In genomic region chr6:120579110-120579830, GRCm38 (mm10) we compare ENCODE assay signal across 8 mouse cellular contexts. TPM values are rescaled to one million over a fixed set of nuclear protein-coding genes. Genes with fewer than 3 reads are reported as not detected.
DNase-seq lines count a peak whose midpoint lies in the region; ATAC-seq and TF ChIP-seq lines count a peak whose summit lies in the region.

No protein-coding gene starts in this region.

- peaks cover 5 to 7% of the 10 kb centered on the region in 2 experiments; a peak in 3 of 4 replicates for H3K4me1 ChIP-seq in ES-E14 (ENCODE audit: control insufficient read depth in 2 of 2, insufficient read depth in 2 of 2, low read length in 2 of 2, poor library complexity in 1 of 2)
- H3K4me1 ChIP-seq in forebrain, postnatal 0 days (ENCODE audit: insufficient read depth) = peaks cover 13% of the 10 kb centered on the region
- peaks cover 14% of the 10 kb centered on the region; the same call in 1 of the 2 replicates for H3K4me1 ChIP-seq in kidney, embryonic 14.5 days (ENCODE audit: control insufficient read depth, insufficient read depth, low read length)

- no peaks in the 10 kb centered on the region for H3K9me3 ChIP-seq in ES-E14 (ENCODE audit: control insufficient read depth, insufficient read depth, low read depth, low read length)
- H3K9me3 ChIP-seq in forebrain, postnatal 0 days (ENCODE audit: low read length) = no peaks in the 10 kb centered on the region
- H3K9me3 ChIP-seq in kidney, embryonic 14.5 days (ENCODE audit: control insufficient read depth, low read length) = no peaks in the 10 kb centered on the region

- no peak for DNase-seq in ES-E14 (ENCODE audit: low read depth, low spot score)
- peak; percentile 36 for DNase-seq in cerebellum, adult 11-12 months
- DNase-seq in forebrain, postnatal 0 days = peak; percentile 53
- DNase-seq in splenic B cell, adult 2 months (ENCODE audit: low read depth, low spot score) = peak; percentile 80
- no peak for DNase-seq in yolk sac, embryonic 10.5 days (ENCODE audit: low spot score)

- H3K36me3 ChIP-seq in ES-E14 (ENCODE audit: control insufficient read depth, insufficient read depth, low read length, poor library complexity, severe bottlenecking) = no peaks in the 10 kb centered on the region
- no peaks in the 10 kb centered on the region for H3K36me3 ChIP-seq in forebrain, postnatal 0 days (ENCODE audit: insufficient read depth)
- no peaks in the 10 kb centered on the region for H3K36me3 ChIP-seq in kidney, embryonic 14.5 days (ENCODE audit: control insufficient read depth, insufficient read depth, low read length)
- H3K36me3 ChIP-seq in splenic B cell, adult 2 months (ENCODE audit: control insufficient read depth, insufficient read depth, low read length, poor library complexity, severe bottlenecking) = no peaks in the 10 kb centered on the region

- H3K4me3 ChIP-seq in ES-E14 (ENCODE audit: insufficient read depth in 1 of 2, low read depth in 1 of 2, low read length in 2 of 2, poor library complexity in 1 of 2, severe bottlenecking in 1 of 2) = peak overlapping the region; percentile 61 to 67
- peak overlapping the region; percentile 44 for H3K4me3 ChIP-seq in forebrain, postnatal 0 days (ENCODE audit: low read depth, low read length)
- peak overlapping the region; percentile 33 for H3K4me3 ChIP-seq in kidney, embryonic 14.5 days (ENCODE audit: low read length)

- H3K4me2 ChIP-seq in forebrain, postnatal 0 days (ENCODE audit: low read depth) = peak overlapping the region; percentile 90
- H3K4me2 ChIP-seq in kidney, embryonic 14.5 days (replicated peaks; ENCODE audit: low read depth, low read length) = peak overlapping the region; percentile 67

- WGBS in forebrain, postnatal 0 days = 3% methylated on average over 21 of the region's 21 CpGs
- 4% methylated on average over 21 of the region's 21 CpGs for WGBS in kidney, embryonic 14.5 days

- H3K9ac ChIP-seq in ES-E14 (ENCODE audit: insufficient read depth, low read depth, low read length, poor library complexity, severe bottlenecking) = no peak overlapping the region
- peak overlapping the region; percentile 54 for H3K9ac ChIP-seq in forebrain, postnatal 0 days
- H3K9ac ChIP-seq in kidney, embryonic 14.5 days (ENCODE audit: low read depth, low read length) = peak overlapping the region; percentile 44; the same call in 1 of the 2 replicates

- no peak for ATAC-seq in forebrain, postnatal 0 days
- peak; percentile 55 for ATAC-seq in kidney, embryonic 14.5 days (ENCODE audit: low FRiP score, low TSS enrichment)
- ATAC-seq in megakaryocyte-erythroid progenitor cell, adult 5-6 weeks (replicated peaks; ENCODE audit: low FRiP score, low TSS enrichment, poor library complexity, severe bottlenecking) = peak; percentile 9
- ATAC-seq in megakaryocyte progenitor cell, adult 5-6 weeks (replicated peaks; ENCODE audit: poor library complexity) = no peak

- H3K27me3 ChIP-seq in forebrain, postnatal 0 days (ENCODE audit: insufficient read depth, low read length) = no peaks in the 10 kb centered on the region
- no peaks in the 10 kb centered on the region for H3K27me3 ChIP-seq in kidney, embryonic 14.5 days (ENCODE audit: control insufficient read depth, insufficient read depth, low read length)
- H3K27me3 ChIP-seq in splenic B cell, adult 2 months (ENCODE audit: control insufficient read depth, insufficient read depth, low read length, poor library complexity, severe bottlenecking) = no peaks in the 10 kb centered on the region

- in situ Hi-C loops in ES-E14 (cut with MboI; ENCODE audit: low sequenced_read_pairs in 2 of 2, unreplicated experiment in 2 of 2) = no loop called here

- no peak overlapping the region for H3K27ac ChIP-seq in ES-E14 (ENCODE audit: insufficient read depth, low read depth, low read length, poor library complexity, severe bottlenecking)
- peak overlapping the region; percentile 66 for H3K27ac ChIP-seq in forebrain, postnatal 0 days (ENCODE audit: low read depth, low read length)
- H3K27ac ChIP-seq in kidney, embryonic 14.5 days (ENCODE audit: low read depth, low read length) = no peak overlapping the region

- no peak for TF ChIP-seq CTCF in forebrain, postnatal 0 days (IDR thresholded peaks at IDR 0.05; ENCODE audit: low read depth)

TF ChIP-seq in ES-E14, 5 proteins besides CTCF, POLR2A, EP300 and RAD21:
- no peak for TF ChIP-seq HCFC1 (IDR thresholded peaks at IDR 0.05; ENCODE audit: borderline replicate concordance, insufficient read depth, low read length)
- TF ChIP-seq MAFK (IDR thresholded peaks at IDR 0.05; ENCODE audit: insufficient read depth, low read depth, low read length) = no peak
- no peak for TF ChIP-seq CHD2 (IDR thresholded peaks at IDR 0.05; ENCODE audit: low read depth, low read length)
- TF ChIP-seq ZC3H11A (IDR thresholded peaks at IDR 0.05; ENCODE audit: borderline replicate concordance, low read depth, low read length) = no peak
- no peak for TF ChIP-seq ZNF384 (IDR thresholded peaks at IDR 0.05; ENCODE audit: low read depth, low read length)

RNA-seq across cellular contexts. Expression of gene Hdhd5, which starts 48.2 kb away (rescaled TPM):
- total RNA-seq in ES-E14 (2012; rRNA removed) = 27.4 and 36.5 TPM in 2 replicates
- total RNA-seq in forebrain, postnatal 0 days (2014; rRNA removed) = 27.8 and 29.9 TPM in 2 replicates
- polyA plus RNA-seq in forebrain, postnatal 0 days (2015; fragmentation: Nextera tagmentation; extraction: Ambion mirVana) = 13.9 and 14.9 TPM in 2 replicates
- polyA plus RNA-seq in kidney, embryonic 14.5 days (2014; fragmentation: Nextera tagmentation; extraction: Ambion mirVana) = 13.7 and 15.2 TPM in 2 replicates
- 18.5 and 24.8 TPM in 2 replicates for total RNA-seq in megakaryocyte-erythroid progenitor cell, adult 5-6 weeks (2014; fragmentation: Nextera tagmentation)
- total RNA-seq in megakaryocyte-erythroid progenitor cell, adult 5-6 weeks (2017) = 10.1 and 18.1 TPM in 2 replicates
- total RNA-seq in megakaryocyte progenitor cell, adult 5-6 weeks (2015) = 4.3 TPM in 2 replicates
- total RNA-seq in megakaryocyte progenitor cell, adult 5-6 weeks (2017) = 4.7 and 7.6 TPM in 2 replicates

Comparison
In these comparisons a context has a peak if more than half of its experiments do, and no peak if none do; other contexts are left out.
1. DNase-seq: peak in cerebellum, adult 11-12 months (single experiment), forebrain, postnatal 0 days (single experiment) and splenic B cell, adult 2 months (single experiment); none in ES-E14 (single experiment) and yolk sac, embryonic 10.5 days (single experiment).
2. ATAC-seq: peak in kidney, embryonic 14.5 days (single experiment) and megakaryocyte-erythroid progenitor cell, adult 5-6 weeks (single experiment); none in forebrain, postnatal 0 days (single experiment) and megakaryocyte progenitor cell, adult 5-6 weeks (single experiment).
3. Peak in every context shown above with its lines, with median percentiles within 50 percentile points of each other: H3K4me3 ChIP-seq.